Mouse (Mus musculus): ENCODE results near the gene Mcat. TPM values are rescaled to one million over a fixed set of nuclear protein-coding genes. Genes with fewer than 3 reads are reported as not detected.
A peak's percentile ranks its signal among the peaks of the same experiment; 100 is the strongest.

The Mcat gene
- total RNA-seq, 1 experiment from 2014 or later: 25.3 TPM

DNA sequence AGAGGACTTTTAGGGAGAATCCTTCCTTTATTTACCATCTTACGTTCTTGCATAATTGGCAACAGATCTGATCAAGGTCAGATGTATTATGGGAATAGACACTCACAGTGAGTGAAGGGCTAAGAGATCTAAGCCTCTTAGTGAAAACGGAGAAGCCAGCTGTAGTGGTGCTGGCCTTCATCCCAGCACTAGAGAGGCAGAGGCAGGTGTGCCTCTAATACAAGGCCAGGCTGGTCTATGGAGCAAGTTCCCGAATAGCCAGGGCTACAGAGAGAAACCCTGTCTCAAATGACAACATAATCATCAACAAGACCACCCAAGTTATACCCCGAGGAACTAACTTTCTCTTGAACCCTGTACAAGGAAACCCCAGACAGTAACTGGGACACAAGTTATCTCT is 19.3 kb upstream of the Mcat start:
- ATAC-seq (replicated peaks; ENCODE audit: low read depth, poor library complexity, severe bottlenecking): no peak

DNA sequence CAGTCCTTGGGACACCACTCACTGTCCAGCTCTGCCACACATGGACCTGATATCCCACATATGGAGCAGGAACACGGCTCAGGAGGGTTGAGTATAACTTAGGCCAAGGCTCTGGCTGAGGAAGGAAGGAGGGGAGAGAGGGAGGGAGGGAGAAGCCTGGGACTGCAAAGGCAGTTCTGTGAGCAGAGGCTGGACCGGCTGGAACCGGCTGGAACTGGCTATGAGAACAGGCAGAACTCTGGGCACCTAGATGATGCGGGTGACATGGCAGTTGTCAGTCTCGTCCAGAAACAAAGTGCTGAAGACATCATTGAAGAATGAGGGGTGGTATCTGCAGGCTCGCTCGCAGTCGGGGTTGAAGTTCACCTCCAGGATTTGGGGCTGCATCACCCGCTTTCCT is 13.1 kb upstream of the Mcat start:
- ATAC-seq (replicated peaks; ENCODE audit: low read depth, poor library complexity, severe bottlenecking): no peak

DNA sequence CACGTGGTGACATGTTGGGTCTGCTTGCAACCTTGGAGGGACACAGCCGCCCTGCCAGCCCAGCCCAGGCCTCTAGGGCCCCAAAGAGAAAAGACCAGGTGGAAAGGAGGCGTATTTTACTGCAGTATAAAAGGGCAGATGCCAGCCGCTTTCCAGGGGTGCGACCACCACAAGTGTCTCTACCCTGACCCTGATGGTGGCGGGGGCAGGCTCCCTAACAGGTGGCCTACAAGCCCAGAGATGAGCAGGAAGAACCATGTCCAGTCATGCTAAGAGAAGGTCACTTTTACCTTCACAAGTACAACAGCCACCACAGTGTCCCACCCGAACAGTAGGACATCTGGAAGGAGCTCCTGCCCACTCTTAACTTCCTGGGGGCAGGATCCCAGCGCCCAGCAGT is 12.0 kb upstream of the Mcat start:
- ATAC-seq (replicated peaks; ENCODE audit: low read depth, poor library complexity, severe bottlenecking): no peak

DNA sequence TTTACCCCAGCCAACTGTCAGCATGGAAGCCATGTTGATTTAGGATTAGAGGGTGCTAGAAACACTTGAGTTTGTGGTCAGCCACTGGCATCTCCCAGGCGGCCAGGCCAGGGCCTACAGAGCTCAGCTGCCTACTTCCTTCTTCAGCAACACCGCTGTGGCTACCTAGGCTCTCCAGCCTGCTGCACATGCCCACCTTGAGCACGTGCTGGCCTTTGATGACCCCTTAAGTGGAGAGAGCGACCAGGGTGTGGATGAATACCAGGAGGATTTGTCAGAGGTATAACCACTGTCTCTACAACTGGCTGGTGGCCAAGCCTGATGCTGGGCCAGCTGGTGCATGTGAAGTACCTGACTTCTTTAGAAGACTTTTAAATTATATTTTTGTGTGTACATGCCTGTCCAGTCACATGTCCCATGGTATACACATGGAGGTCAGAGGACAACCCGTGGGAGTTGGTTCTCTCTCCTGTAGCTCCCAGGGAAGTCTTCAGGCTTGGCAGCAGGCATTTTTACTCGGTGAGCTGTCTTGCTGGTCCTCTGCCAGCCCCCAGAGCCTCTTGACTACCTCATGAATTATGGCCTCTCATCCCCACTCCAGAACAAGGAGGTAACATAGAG is 11.3 kb upstream of the Mcat start:
- ATAC-seq (replicated peaks; ENCODE audit: low read depth, poor library complexity, severe bottlenecking): no peak

DNA sequence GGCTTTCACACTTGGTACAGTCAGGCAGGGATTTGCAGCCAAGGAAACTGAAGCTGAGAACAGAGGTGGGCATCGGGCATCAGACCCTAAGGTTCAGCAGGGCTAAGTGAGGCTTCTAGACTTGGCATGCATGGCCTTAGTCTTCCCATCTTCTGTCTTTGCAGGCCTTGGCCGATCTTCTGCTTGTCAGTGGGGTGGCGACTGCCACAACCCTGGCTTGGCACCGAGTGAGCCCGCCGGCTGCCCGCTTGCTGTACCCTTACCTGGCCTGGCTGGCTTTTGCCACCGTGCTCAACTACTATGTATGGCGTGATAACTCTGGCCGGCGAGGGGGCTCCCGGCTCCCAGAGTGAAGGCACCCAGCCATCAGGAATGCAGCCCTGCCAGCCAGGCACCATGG is 10.0 kb upstream of the Mcat start:
- no peak for ATAC-seq (replicated peaks; ENCODE audit: low read depth, poor library complexity, severe bottlenecking)

DNA sequence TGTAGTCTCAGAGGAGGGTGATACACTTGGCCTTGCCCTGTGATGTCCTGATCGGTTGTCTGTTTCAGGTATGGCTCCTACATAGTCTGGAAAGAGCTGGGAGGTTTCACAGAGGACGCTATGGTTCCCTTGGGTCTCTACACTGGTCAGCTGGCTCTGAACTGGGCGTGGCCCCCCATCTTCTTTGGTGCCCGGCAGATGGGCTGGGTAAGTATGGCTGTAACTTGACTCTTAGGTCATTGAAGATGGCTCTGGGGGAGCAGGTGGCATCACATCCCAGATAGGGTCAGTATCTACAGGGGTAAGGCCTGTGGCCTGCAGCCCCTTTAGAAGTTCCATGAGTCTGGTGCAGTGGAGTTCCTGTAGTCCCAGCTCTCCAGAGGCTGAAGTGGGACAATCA is 8.5 kb upstream of the Mcat start:
- no peak for ATAC-seq (replicated peaks; ENCODE audit: low read depth, poor library complexity, severe bottlenecking)

DNA sequence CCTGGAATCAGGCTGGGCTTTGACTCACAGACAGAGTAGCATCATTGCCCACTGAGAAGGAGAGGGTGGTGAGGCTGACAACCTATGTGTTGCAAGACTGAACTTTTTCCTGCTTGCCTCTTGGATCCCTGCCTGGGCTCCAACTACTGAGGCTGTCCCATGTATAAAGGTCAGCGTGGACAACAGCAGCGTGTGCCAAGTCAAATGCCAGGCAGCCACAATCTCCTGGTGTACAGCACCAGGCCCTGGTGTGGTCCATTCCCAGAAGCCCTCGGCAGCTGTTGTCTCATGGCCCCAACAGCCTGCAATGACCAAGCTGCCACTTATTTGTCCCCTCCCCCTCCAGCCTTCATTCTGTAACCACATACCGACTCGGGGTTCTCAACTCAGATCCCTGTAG is 8.0 kb upstream of the Mcat start:
- ATAC-seq (replicated peaks; ENCODE audit: low read depth, poor library complexity, severe bottlenecking): no peak

DNA sequence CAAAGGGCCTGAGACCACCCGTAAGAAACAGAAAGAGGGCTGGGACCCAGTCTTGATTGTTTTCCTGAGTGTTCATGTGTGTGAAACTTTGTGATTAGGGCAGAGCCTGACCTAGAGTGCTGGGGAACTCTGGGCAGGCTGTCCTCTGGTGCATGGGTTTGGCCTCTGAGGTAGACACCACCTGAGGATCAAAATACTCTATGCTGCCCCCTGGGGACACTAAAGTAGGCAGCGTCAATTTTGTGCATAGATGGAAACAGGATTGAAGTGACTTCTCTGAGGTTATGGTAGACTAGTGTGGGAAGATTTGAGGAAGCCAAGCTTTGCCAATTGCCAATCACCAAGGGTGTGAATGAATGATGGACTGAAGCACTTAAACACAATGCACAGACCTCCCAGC is 7.1 kb upstream of the Mcat start:
- ATAC-seq (replicated peaks; ENCODE audit: low read depth, poor library complexity, severe bottlenecking): peak; percentile 16; the same call in 1 of the 2 replicates

DNA sequence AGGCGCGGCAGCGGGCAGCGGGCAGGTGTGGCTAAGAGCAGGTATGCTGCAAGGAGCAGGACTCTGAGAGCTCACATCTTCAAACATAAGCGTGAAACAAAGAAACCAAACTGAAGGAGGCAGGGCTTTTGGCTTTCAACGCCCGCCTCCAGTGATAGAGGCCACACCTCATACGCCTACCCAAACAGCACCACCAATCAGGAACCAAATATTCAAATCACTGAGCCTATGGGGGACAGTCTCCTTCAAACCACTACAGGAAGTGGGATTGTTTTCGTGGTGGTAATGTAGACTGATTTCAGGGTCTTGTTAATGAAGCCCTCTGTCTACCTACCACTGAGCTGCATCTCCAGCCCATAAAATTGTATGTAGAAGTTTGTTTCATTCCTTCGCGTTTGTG is 6.1 kb upstream of the Mcat start:
- ATAC-seq (replicated peaks; ENCODE audit: low read depth, poor library complexity, severe bottlenecking): peak; percentile 45

DNA sequence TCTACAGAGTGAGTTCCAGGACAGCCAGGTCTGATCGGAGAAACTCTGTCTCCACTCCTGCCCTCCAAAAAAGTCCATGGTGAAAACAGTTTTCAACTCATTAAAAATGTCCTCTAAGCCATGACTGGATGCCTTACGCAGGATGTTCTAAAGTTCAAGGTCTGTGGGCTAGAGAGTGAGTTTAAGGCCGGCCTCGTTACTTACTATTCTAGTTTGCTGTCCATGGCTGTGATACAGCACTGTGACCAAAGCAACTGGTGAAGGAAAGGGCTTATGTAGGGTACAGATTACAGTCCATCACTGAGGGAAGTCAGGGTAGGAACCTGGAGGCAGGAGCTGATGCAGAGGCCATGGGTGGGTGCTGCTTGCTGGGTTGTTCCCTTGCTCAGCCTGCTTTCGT is 5.0 kb upstream of the Mcat start:
- ATAC-seq (replicated peaks; ENCODE audit: low read depth, poor library complexity, severe bottlenecking): no peak

DNA sequence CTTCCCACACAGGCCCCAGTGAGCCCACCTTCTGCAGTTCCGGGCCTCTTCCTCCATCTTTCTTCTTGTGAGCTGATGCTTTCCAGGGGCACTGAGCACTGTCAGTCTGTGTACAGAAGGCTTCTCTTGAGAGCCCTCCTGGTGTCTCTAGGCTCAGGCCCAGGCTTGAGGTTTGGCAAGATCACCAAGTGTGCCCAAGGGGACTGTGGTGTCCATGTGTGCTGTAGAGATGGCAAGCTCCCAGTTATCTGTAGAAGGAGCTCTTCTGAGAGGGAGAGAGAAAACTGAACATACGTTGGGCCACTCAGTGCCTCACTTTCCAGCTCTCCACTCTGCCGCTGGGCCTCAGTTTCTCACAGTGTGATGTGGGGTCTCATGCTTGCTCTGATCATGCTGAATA is 4.1 kb upstream of the Mcat start:
- no peak for ATAC-seq (replicated peaks; ENCODE audit: low read depth, poor library complexity, severe bottlenecking)

DNA sequence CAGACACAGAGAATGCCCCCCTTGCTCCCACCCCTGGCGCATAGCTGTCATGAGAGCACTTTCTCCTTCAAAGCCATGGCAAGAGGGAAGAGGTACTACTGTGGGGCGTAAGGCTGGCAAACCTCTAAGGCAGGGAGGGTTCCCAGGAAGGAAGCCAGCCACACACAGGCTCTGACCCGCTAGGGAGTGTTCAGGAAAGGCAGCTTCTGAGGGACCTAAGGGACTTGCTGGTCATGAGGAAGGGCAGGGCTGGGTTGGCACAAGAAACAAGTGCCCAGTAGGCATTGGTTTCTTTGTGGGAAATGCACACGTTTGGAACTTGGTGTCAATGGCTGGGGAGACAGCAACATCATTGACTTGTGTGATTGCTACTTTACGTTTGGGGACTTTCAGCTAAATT is 2.4 kb upstream of the Mcat start:
- no peak for ATAC-seq (replicated peaks; ENCODE audit: low read depth, poor library complexity, severe bottlenecking)

DNA sequence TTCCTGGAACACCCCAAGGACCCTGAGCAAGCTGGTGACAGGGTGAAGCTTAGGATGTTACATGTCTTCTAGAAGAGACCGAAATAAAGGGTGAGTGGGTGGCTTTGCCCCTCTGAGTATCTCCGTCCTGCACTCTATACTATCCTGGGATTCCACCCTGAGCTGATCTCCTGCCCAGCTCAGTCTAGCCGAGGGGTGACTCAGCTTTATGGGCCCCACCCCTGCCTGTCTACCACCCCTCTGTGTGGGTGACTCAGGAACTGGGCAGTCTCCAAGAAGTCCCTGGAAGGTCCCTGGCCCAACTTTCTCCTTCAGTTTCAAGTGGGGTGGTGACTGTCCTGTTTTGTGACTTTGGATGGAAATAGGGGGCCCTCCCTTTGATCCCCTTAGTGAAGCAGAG is 1.8 kb upstream of the Mcat start:
- no peak for ATAC-seq (replicated peaks; ENCODE audit: low read depth, poor library complexity, severe bottlenecking)

DNA sequence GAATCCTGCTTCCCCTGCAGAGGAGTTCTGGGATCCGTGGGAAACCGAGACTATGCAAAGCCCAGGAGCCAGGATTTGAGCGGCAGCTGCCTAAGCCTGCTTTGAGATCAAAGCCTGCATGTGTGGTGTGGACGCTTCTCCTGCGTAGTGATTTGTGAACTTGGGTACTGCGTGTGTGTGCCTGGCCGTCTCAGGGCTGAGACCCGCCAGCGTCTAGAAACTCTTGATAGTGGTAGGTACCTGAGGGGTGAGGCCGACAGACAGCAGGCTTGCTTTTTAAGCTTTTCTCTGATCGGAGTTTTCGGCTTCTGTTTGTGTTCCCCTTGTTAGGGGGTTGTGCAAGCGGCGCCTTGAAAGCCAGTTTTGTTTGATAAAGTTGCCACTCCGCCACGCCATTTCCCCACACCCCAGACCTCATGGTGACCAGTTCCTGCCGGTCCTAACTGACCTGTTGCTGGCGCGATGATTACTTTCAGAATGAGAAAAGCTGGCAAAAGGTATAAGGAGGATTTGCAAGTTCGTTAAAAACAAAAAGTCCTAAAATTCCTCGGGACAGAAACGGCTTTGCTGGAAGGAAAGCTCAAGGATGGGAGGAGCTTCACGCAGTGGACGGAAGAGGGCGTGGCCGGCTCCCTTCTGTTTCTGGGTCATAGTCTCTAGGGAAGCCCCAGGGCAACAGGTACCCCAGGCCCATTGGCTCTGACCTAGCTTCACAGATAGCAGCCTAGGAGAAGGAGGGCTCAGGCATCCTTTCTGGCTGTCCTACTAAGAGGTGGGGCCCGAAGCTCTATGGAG is 467 bp upstream of the Mcat start:
- ATAC-seq (replicated peaks; ENCODE audit: low read depth, poor library complexity, severe bottlenecking): peak; percentile 42

DNA sequence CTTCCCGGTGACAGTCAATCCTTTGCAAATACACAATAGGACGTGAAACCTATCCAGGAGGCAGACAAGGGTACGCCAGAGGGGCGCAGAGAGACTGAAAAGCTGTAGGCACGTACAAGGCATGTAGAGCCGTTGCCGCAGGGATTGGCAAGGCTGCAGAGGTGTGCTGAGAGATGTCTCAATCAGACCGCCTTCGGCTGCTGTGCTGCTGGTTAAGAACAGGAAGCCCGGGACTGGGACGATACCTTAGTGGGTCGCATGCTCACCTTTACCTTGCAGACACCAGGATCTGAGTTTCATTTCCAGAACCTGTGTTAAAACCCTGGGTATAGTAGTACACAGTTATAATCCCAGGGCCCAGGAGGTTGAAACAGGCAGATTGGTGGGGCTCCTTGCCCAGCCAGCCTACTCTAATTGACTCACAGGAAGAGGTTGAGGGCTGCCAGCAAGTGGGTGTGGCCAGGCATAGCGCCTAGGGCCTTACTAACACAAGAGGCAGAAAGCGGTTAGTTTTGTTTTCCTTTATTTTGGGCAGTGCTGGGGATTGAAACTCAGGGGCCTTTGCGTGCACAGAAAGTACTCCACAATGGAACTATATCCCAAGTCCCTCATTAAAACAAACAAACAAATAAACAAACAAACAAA is 839 bp downstream of the Mcat start:
- peak; percentile 73 for ATAC-seq (replicated peaks; ENCODE audit: low read depth, poor library complexity, severe bottlenecking)

DNA sequence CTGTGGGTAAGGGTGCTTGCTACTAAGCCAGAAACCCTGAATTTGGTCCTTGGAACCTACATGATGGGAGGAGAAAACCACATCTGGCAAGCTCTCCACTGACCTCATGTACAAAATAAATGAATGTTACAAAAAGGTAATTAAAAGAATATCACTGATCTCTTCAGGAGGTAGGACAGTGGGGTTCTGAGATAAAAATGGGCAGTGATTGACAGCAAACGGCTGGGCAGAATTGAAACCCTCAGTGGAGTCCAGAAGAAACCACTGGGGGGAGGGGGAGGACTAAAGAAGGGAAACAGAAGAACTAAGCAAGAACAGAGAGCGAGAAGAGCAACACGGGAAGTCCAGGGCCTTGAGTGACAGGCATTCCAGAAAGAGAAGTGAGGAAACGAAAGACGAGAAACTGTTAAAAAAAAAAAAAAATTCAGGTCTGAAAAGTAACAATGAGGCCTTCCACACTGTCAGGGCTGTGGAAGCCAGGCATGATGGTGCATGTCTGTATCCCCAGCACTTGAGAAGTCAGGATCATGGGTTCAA is 2.6 kb downstream of the Mcat start:
- ATAC-seq (replicated peaks; ENCODE audit: low read depth, poor library complexity, severe bottlenecking): peak; percentile 23; the same call in 1 of the 2 replicates

DNA sequence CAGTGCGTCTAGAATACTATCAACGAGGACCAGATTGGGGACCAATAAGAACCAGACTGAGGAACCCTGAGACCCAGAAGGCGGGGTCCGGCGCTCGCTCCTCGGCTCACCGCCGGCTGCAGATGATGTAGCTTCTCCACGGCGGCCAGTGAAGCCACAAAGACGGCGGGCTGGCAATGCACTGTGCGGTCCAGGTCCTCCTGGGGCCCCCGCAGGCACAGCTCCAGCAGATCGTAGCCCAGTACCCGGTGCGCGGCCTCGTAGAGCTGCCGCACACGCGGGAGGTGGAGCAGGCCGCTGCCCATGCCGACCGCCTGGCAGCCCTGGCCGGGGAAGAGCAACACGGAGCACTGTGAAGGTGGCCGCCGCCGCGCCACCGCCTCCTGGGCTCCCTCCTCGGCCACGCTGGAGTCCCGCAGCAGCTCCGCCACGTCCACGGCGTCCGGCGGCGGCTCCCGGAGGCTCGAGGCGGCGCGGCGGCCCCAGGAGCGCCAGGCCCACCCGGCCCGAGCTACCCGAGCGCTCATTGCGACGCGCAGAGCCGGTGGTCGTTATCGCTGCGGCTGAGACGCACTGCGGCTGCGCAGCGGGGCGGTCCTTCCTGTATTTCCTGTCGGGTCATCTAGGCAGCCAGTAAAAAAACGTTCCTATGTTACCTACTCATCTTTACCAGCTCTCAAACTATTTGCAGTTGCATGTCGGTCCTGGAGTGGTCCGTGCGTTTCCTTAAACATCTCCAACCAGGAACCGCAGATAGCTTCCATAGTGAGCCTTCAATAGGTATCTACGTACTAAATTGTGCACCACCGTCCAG is 8.2 kb downstream of the Mcat start:
- ATAC-seq (replicated peaks; ENCODE audit: low read depth, poor library complexity, severe bottlenecking): peak; percentile 85

DNA sequence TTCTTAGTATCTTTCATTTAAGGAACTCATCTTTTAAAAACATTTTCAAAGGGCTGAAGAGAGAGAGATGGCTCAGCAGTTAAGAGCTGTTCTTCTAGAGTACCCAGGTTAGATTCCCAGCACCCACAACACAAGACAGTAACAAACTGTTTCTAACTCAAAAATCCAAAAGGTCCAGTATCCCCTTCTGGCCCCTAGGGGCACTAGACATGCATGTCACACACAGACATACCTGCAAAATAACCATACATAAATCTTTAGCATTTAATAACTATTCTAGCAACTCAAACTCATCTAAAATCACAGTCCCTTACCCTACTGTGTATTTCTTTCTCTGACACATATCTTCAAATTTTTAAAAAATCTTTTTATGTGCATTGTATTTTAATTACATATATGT is 9.8 kb downstream of the Mcat start:
- ATAC-seq (replicated peaks; ENCODE audit: low read depth, poor library complexity, severe bottlenecking): no peak

DNA sequence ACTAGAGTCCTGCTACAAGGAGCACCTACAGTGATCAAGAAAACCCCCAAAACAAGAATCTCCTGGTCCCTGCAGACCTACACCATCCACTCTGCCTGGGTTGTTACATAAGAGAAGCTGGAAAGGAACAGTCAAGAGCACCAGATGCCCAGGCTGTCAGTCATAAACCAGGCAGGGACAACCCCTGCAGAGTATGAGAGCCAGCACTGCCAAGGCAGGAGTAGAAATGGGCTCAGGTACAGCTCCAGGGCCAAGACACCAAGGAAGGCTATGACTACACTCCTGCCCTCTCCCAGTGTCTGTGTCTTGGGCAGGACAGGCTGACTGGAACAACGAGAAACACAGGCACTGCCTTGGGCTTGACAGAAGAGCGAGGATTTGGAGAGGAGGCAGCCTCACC is 13.4 kb downstream of the Mcat start:
- no peak for ATAC-seq (replicated peaks; ENCODE audit: low read depth, poor library complexity, severe bottlenecking)

DNA sequence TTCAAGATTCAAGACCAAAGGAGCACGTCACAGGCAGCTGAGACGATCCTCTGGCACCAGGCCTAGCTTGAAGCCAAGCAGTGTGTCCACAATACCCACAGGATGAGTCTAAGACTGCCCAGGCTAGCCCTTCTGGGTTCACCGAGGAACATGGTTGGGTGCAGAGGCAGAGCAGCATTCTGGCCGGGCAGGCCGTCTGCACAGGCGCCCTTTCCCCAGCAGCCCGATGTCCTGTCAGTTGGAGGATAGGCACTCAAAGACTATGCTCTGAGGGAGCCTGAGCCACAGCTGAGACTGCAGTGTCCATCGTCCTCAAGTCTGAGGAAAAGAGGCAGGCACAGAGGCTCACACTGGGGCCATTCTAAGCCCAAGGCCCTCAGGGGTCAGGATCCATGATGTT is 16.4 kb downstream of the Mcat start:
- ATAC-seq (replicated peaks; ENCODE audit: low read depth, poor library complexity, severe bottlenecking): no peak
